Mouse (Mus musculus) thymus, adult 18-20 months (tissue): ENCODE results near the gene 1700093K21Rik.
A peak's percentile ranks its signal among the peaks of the same experiment; 100 is the strongest.
"Not testable (repeated sequence)": the region's sequence is repeated elsewhere in the genome, so short reads cannot be mapped to it uniquely, and the experiment has no call there.

ENCODE experiments used
- DNase-seq, 2 experiments: peaks; one replicate each; pipeline ENCODE4 v3.0.0; 2022; ENCODE audit warnings: mixed read lengths in 2 of 2

1700093K21Rik gene

GRCm38 (mm10) chr11:23520473-23521205, at the start of gene 1700093K21Rik:
Gene 1700093K21Rik (minus strand): TSS chr11:23521155.
- no peak for DNase-seq

GRCm38 (mm10) chr11:23570130-23570529, 49.2 kb upstream of the 1700093K21Rik start:
- peak in 1 of 2 experiments; percentile 7 for DNase-seq

GRCm38 (mm10) chr11:23565761-23566160, 44.8 kb upstream of the 1700093K21Rik start:
- peak; percentile 23 to 33 for DNase-seq

GRCm38 (mm10) chr11:23557039-23557630, 36.2 kb upstream of the 1700093K21Rik start:
- DNase-seq = no peak

GRCm38 (mm10) chr11:23537446-23537845, 16.5 kb upstream of the 1700093K21Rik start:
- no peak for DNase-seq

GRCm38 (mm10) chr11:23518981-23519380, 2.0 kb downstream of the 1700093K21Rik start:
- no peak for DNase-seq

- DNase-seq = no peak
Observed at GRCm38 (mm10) chr11:23515315-23515714, 5.6 kb downstream of the 1700093K21Rik start.

GRCm38 (mm10) chr11:23514785-23515184, 6.2 kb downstream of the 1700093K21Rik start:
- not testable (repeated sequence) for DNase-seq

GRCm38 (mm10) chr11:23504801-23505200, 16.2 kb downstream of the 1700093K21Rik start:
- DNase-seq = not testable (repeated sequence)

- no peak for DNase-seq
Observed at GRCm38 (mm10) chr11:23498609-23499008, 22.3 kb downstream of the 1700093K21Rik start.

- peak; percentile 94 for DNase-seq
Observed at GRCm38 (mm10) chr11:23497718-23498509, 23.0 kb downstream of the 1700093K21Rik start, which contains the start of gene Ahsa2. Gene Ahsa2 (minus strand): TSS chr11:23498030.

- no peak for DNase-seq
Observed at GRCm38 (mm10) chr11:23497335-23497717, 23.6 kb downstream of the 1700093K21Rik start.

GRCm38 (mm10) chr11:23496661-23497060, 24.3 kb downstream of the 1700093K21Rik start:
- DNase-seq = no peak

GRCm38 (mm10) chr11:23495231-23495630, 25.7 kb downstream of the 1700093K21Rik start:
- DNase-seq = no peak

GRCm38 (mm10) chr11:23492048-23492790, 28.7 kb downstream of the 1700093K21Rik start:
- no peak for DNase-seq

GRCm38 (mm10) chr11:23489955-23490354, 31.0 kb downstream of the 1700093K21Rik start:
- no peak for DNase-seq
